Mouse (Mus musculus) layer of hippocampus, adult 2 months (tissue): Measurements from ENCODE around the gene Vax2. TPM values are rescaled to one million over a fixed set of nuclear protein-coding genes. Genes with fewer than 3 reads are reported as not detected.

Experiments used
- DNase-seq, 2 experiments: peaks; one replicate each; pipeline ENCODE4 v3.0.0; 2022; ENCODE audit warnings: low spot score in 2 of 2
- H3K27ac ChIP-seq: fragments of 200-600 bp; 2 replicates; pipeline ENCODE4 v1.8.1; 2022
- H3K4me3 ChIP-seq: fragments of 200-600 bp; 2 replicates; pipeline ENCODE4 v1.8.1; 2022; ENCODE audit warnings: mild to moderate bottlenecking
- CTCF ChIP-seq: fragments of 200-600 bp; conservative IDR thresholded peaks from 2 replicates; pipeline ENCODE4 v1.8.1; 2022; ENCODE audit warnings: antibody characterized with exemption, mild to moderate bottlenecking, moderate library complexity
- total RNA-seq, 2 experiments: library from RNA; stranded (reverse); gene quantifications; 2 replicates each; pipeline ENCODE4 v1.2.3; 2021

Gene Vax2
- total RNA-seq, 2 experiments from 2014 or later: not detected

- no peak for DNase-seq
- TF ChIP-seq CTCF: no peak
- Histone ChIP-seq H3K4me3 (no peak overlapping the region), H3K27ac (no peak overlapping the region)
Observed at GRCm38 (mm10) chr6:83702146-83702999, 8.7 kb upstream of the Vax2 start.

GRCm38 (mm10) chr6:83703000-83703721 is 7.9 kb upstream of the Vax2 start:
- no peak for TF ChIP-seq CTCF
- no peak for DNase-seq
- Histone ChIP-seq H3K27ac (no peak overlapping the region), H3K4me3 (no peak overlapping the region)

- no peak for DNase-seq
- Histone ChIP-seq H3K27ac (no peak overlapping the region), H3K4me3 (no peak overlapping the region)
- TF ChIP-seq CTCF: no peak
Observed at GRCm38 (mm10) chr6:83703722-83704078, 7.4 kb upstream of the Vax2 start.

- no peak for DNase-seq
- TF ChIP-seq CTCF: no peak
- no peak overlapping the region for H3K4me3 ChIP-seq
- no peak overlapping the region for H3K27ac ChIP-seq
Observed at GRCm38 (mm10) chr6:83704294-83704693, 6.8 kb upstream of the Vax2 start.

GRCm38 (mm10) chr6:83704701-83705100 is 6.4 kb upstream of the Vax2 start:
- no peak for DNase-seq
- H3K4me3 ChIP-seq: no peak overlapping the region
- H3K27ac ChIP-seq: no peak overlapping the region
- no peak for TF ChIP-seq CTCF

GRCm38 (mm10) chr6:83707738-83708510 is 3.1 kb upstream of the Vax2 start:
- no peak for DNase-seq
- no peak for TF ChIP-seq CTCF
- Histone ChIP-seq H3K27ac (no peak overlapping the region), H3K4me3 (no peak overlapping the region)

- no peak overlapping the region for H3K27ac ChIP-seq
- DNase-seq: no peak
- no peak overlapping the region; the same call in 1 of the 2 replicates for H3K4me3 ChIP-seq
- no peak for TF ChIP-seq CTCF
Observed at GRCm38 (mm10) chr6:83710361-83711066, 550 bp upstream of the Vax2 start.

- H3K4me3 ChIP-seq: no peak overlapping the region
- no peak for DNase-seq
- no peak for TF ChIP-seq CTCF
- H3K27ac ChIP-seq: no peak overlapping the region
Observed at GRCm38 (mm10) chr6:83711725-83712475, 836 bp downstream of the Vax2 start.

- TF ChIP-seq CTCF: no peak
- DNase-seq: no peak
- H3K4me3 ChIP-seq: no peak overlapping the region
- H3K27ac ChIP-seq: no peak overlapping the region
Observed at GRCm38 (mm10) chr6:83713271-83714136, 2.4 kb downstream of the Vax2 start.

GRCm38 (mm10) chr6:83714221-83715123 is 3.4 kb downstream of the Vax2 start:
- DNase-seq: no peak
- Histone ChIP-seq H3K4me3 (no peak overlapping the region), H3K27ac (no peak overlapping the region)
- no peak for TF ChIP-seq CTCF
